Mouse (Mus musculus) testis, adult 2 months (tissue): ENCODE results near the gene 1810046K07Rik.

Experiments
- CTCF ChIP-seq: fragments of 200-500 bp; IDR thresholded peaks from 2 replicates; pipeline ENCODE4 v1.5.1; 2012; ENCODE audit warnings: low read depth, mild to moderate bottlenecking, inconsistent platforms, low read length, moderate library complexity; ENCODE audit not compliant: control insufficient read depth, insufficient read depth, insufficient replicate concordance
- POLR2A ChIP-seq: fragments of 200-500 bp; IDR thresholded peaks from 2 replicates; pipeline ENCODE4 v1.6.1; 2012; ENCODE audit warnings: low read depth, mild to moderate bottlenecking, inconsistent platforms, low read length, moderate library complexity; ENCODE audit not compliant: control insufficient read depth

DNA sequence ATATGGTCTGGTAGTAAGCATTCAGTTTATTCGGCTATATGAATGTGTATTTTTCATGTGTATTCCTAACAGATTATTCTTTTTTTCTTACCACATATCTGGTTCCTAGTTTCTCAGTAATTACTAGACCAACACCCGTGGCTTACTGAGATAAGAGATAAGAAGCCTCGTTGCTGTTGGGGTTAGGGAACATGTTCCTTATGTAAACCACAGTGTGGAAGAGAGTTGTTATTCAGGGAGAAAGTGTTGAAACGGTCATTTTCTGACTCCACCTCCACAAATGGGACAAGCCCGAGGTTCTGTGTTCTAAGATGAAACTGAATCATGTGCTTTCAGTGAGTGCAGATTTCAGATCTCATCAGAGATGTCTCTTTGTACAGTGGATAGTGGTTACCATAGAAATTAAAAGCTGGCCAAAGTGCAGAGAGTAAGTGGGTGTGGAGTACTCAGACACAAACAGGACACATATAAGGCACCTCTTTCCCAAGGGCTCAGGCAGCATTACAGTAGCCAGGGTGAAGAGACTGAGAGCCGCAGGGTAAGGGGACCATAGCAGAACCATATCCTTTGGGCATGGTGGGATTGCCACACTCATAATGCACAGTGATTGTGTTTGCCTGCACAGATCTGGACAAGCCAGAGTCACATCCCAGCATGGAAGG lies 13.2 kb downstream of the 1810046K07Rik start:
- no peak for TF ChIP-seq POLR2A
- TF ChIP-seq CTCF: no peak
